Mouse (Mus musculus): ENCODE data around the gene Gm6502. TPM values are rescaled to one million over a fixed set of nuclear protein-coding genes. Genes with fewer than 3 reads are reported as not detected.
"Not testable (repeated sequence)": the region's sequence is repeated elsewhere in the genome, so short reads cannot be mapped to it uniquely, and the experiment has no call there.

Gm6502 gene
- polyA plus RNA-seq (2016; fragmentation: Nextera tagmentation; extraction: Ambion mirVana): not detected in 2 replicates

- H3K9me3 ChIP-seq; H3K36me3 ChIP-seq; H3K4me3 ChIP-seq; H3K27ac ChIP-seq; DNase-seq (ENCODE audit: low spot score); H3K4me1 ChIP-seq; H3K27me3 ChIP-seq (ENCODE audit: insufficient read depth, poor library complexity, severe bottlenecking): not testable (repeated sequence)
- no CpG with 5 or more reads among the region's 2 CpGs for WGBS
Observed at GRCm38 (mm10) chr5:94314135-94314534, at the start of gene Gm6502. Gene Gm6502, plus strand, starts transcription at chr5:94314435.

- H3K27ac ChIP-seq; H3K27me3 ChIP-seq (ENCODE audit: insufficient read depth, poor library complexity, severe bottlenecking); H3K9me3 ChIP-seq; H3K4me1 ChIP-seq; DNase-seq (ENCODE audit: low spot score); H3K36me3 ChIP-seq; H3K4me3 ChIP-seq: not testable (repeated sequence)
- 86% methylated on average over 1 of the region's 1 CpGs for WGBS
Observed at GRCm38 (mm10) chr5:94306696-94307095, 7.5 kb upstream of the Gm6502 start, which contains the start of gene A430089I19Rik. Gene A430089I19Rik, minus strand, starts transcription at chr5:94306796.

GRCm38 (mm10) chr5:94339449-94339848 lies 25.2 kb downstream of the Gm6502 start, which contains the start of gene AA792892:
Gene AA792892, plus strand, starts transcription at chr5:94339749.
- H3K27ac ChIP-seq; H3K4me1 ChIP-seq; H3K27me3 ChIP-seq (ENCODE audit: insufficient read depth, poor library complexity, severe bottlenecking); H3K36me3 ChIP-seq; H3K4me3 ChIP-seq; DNase-seq (ENCODE audit: low spot score); H3K9me3 ChIP-seq: not testable (repeated sequence)
- no CpG with 5 or more reads among the region's 2 CpGs for WGBS

Other genes with a start within 250 kb of the Gm6502 start
- gene BC061212, start 243.9 kb upstream of the Gm6502 start, polyA plus RNA-seq (2016; fragmentation: Nextera tagmentation; extraction: Ambion mirVana): not detected in 2 replicates
- not detected in 2 replicates for gene Gm6351, start 238.1 kb upstream of the Gm6502 start, polyA plus RNA-seq (2016; fragmentation: Nextera tagmentation; extraction: Ambion mirVana)
- gene Gm3106, start 96.4 kb upstream of the Gm6502 start, polyA plus RNA-seq (2016; fragmentation: Nextera tagmentation; extraction: Ambion mirVana): not detected in 2 replicates
- 0.11 and 0.14 TPM in 2 replicates for gene A430089I19Rik, start 7.6 kb upstream of the Gm6502 start, polyA plus RNA-seq (2016; fragmentation: Nextera tagmentation; extraction: Ambion mirVana)
- not detected in 2 replicates for gene AA792892, start 25.3 kb downstream of the Gm6502 start, polyA plus RNA-seq (2016; fragmentation: Nextera tagmentation; extraction: Ambion mirVana)
- gene Gm7682, start 131.3 kb downstream of the Gm6502 start, polyA plus RNA-seq (2016; fragmentation: Nextera tagmentation; extraction: Ambion mirVana): not detected in 2 replicates
- gene Gm3139, start 211.9 kb downstream of the Gm6502 start, polyA plus RNA-seq (2016; fragmentation: Nextera tagmentation; extraction: Ambion mirVana): not detected in 2 replicates